Mouse (Mus musculus) kidney, adult 2 months (tissue): ENCODE data around the gene Sfi1.
"Not testable (repeated sequence)": the region's sequence is repeated elsewhere in the genome, so short reads cannot be mapped to it uniquely, and the experiment has no call there.

Experiments used
- CTCF ChIP-seq: fragments of 200-500 bp; conservative IDR thresholded peaks from 2 replicates; pipeline ENCODE4 v1.5.1; 2011; ENCODE audit warnings: low read depth, mild to moderate bottlenecking, control low read depth, low read length, moderate library complexity, mixed read lengths; ENCODE audit not compliant: insufficient read depth, insufficient read length
- POLR2A ChIP-seq: fragments of 200-500 bp; IDR thresholded peaks from one replicate; pipeline ENCODE4 v1.6.1; 2011; ENCODE audit warnings: low read depth, low read length, control low read depth

GRCm38 (mm10) chr11:3153666-3154397 lies 39.4 kb downstream of the Sfi1 start:
- not testable (repeated sequence) for TF ChIP-seq CTCF, POLR2A
